Mouse (Mus musculus): Measurements from ENCODE around the gene Sox1.

Gene Sox1

GRCm38 (mm10) chr8:12387223-12387860 is 7.8 kb upstream of the Sox1 start:
- in situ Hi-C loops (cut with MboI; ENCODE audit: low pct_unique_long_range_greater_than_20kb in 1 of 2, low sequenced_read_pairs in 2 of 2, unreplicated experiment in 1 of 2) = loop anchor here in 1 of 2 experiments (25.0 kb wide), 1 partner anchor 1075 kb away; the partner anchor contains the start of genes Col4a1 and Col4a2

GRCm38 (mm10) chr8:12387901-12388300 is 7.2 kb upstream of the Sox1 start:
- in situ Hi-C loops (cut with MboI; ENCODE audit: low pct_unique_long_range_greater_than_20kb in 1 of 2, low sequenced_read_pairs in 2 of 2, unreplicated experiment in 1 of 2) = loop anchor here in 1 of 2 experiments (25.0 kb wide), 1 partner anchor 1076 kb away; the partner anchor contains the start of genes Col4a1 and Col4a2

GRCm38 (mm10) chr8:12388390-12389115 is 6.5 kb upstream of the Sox1 start:
- in situ Hi-C loops (cut with MboI; ENCODE audit: low pct_unique_long_range_greater_than_20kb in 1 of 2, low sequenced_read_pairs in 2 of 2, unreplicated experiment in 1 of 2) = loop anchor here in 1 of 2 experiments (25.0 kb wide), 1 partner anchor 1076 kb away; the partner anchor contains the start of genes Col4a1 and Col4a2

- in situ Hi-C loops (cut with MboI; ENCODE audit: low pct_unique_long_range_greater_than_20kb in 1 of 2, low sequenced_read_pairs in 2 of 2, unreplicated experiment in 1 of 2) = loop anchor here in 1 of 2 experiments (25.0 kb wide), 1 partner anchor 1077 kb away; the partner anchor contains the start of genes Col4a1 and Col4a2
Measured at GRCm38 (mm10) chr8:12389116-12389471, 6.0 kb upstream of the Sox1 start.

- in situ Hi-C loops (cut with MboI; ENCODE audit: low pct_unique_long_range_greater_than_20kb in 1 of 2, low sequenced_read_pairs in 2 of 2, unreplicated experiment in 1 of 2) = loop anchor here (5.0 to 25.0 kb wide), 3 partner anchors 172 to 1078 kb away; partner anchors contain the start of genes Col4a1 (in 1 of the 2) and Col4a2 (in 1 of the 2)
Measured at GRCm38 (mm10) chr8:12389801-12390639, 5.1 kb upstream of the Sox1 start.

GRCm38 (mm10) chr8:12390640-12391365 is 4.3 kb upstream of the Sox1 start:
- in situ Hi-C loops (cut with MboI; ENCODE audit: low pct_unique_long_range_greater_than_20kb in 1 of 2, low sequenced_read_pairs in 2 of 2, unreplicated experiment in 1 of 2) = loop anchor here (5.0 to 25.0 kb wide), 3 partner anchors 171 to 1079 kb away; partner anchors contain the start of genes Col4a1 (in 1 of the 2) and Col4a2 (in 1 of the 2)

GRCm38 (mm10) chr8:12391366-12392250 is 3.5 kb upstream of the Sox1 start:
- in situ Hi-C loops (cut with MboI; ENCODE audit: low pct_unique_long_range_greater_than_20kb in 1 of 2, low sequenced_read_pairs in 2 of 2, unreplicated experiment in 1 of 2) = loop anchor here (5.0 to 25.0 kb wide), 3 partner anchors 171 to 1079 kb away; partner anchors contain the start of genes Col4a1 (in 1 of the 2) and Col4a2 (in 1 of the 2)

- in situ Hi-C loops (cut with MboI; ENCODE audit: low pct_unique_long_range_greater_than_20kb in 1 of 2, low sequenced_read_pairs in 2 of 2, unreplicated experiment in 1 of 2) = loop anchor here (5.0 to 25.0 kb wide), 3 partner anchors 170 to 1080 kb away; partner anchors contain the start of genes Col4a1 (in 1 of the 2) and Col4a2 (in 1 of the 2)
Measured at GRCm38 (mm10) chr8:12392801-12393200, 2.3 kb upstream of the Sox1 start.

- in situ Hi-C loops (cut with MboI; ENCODE audit: low pct_unique_long_range_greater_than_20kb in 1 of 2, low sequenced_read_pairs in 2 of 2, unreplicated experiment in 1 of 2) = loop anchor here (5.0 to 25.0 kb wide), 3 partner anchors 168 to 1082 kb away; partner anchors contain the start of genes Col4a1 (in 1 of the 2) and Col4a2 (in 1 of the 2)
Measured at GRCm38 (mm10) chr8:12394385-12395000, 602 bp upstream of the Sox1 start.

- in situ Hi-C loops (cut with MboI; ENCODE audit: low pct_unique_long_range_greater_than_20kb in 1 of 2, low sequenced_read_pairs in 2 of 2, unreplicated experiment in 1 of 2) = loop anchor here in 1 of 2 experiments (10.0 to 25.0 kb wide), 2 partner anchors 168 to 1084 kb away; partner anchors contain the start of genes Col4a1 and Col4a2
Measured at GRCm38 (mm10) chr8:12396501-12397345, 1.6 kb downstream of the Sox1 start.

GRCm38 (mm10) chr8:12397346-12397925 is 2.3 kb downstream of the Sox1 start:
- in situ Hi-C loops (cut with MboI; ENCODE audit: low pct_unique_long_range_greater_than_20kb in 1 of 2, low sequenced_read_pairs in 2 of 2, unreplicated experiment in 1 of 2) = loop anchor here in 1 of 2 experiments (10.0 to 25.0 kb wide), 2 partner anchors 167 to 1085 kb away; partner anchors contain the start of genes Col4a1 and Col4a2

GRCm38 (mm10) chr8:12398011-12398945 is 3.2 kb downstream of the Sox1 start:
- in situ Hi-C loops (cut with MboI; ENCODE audit: low pct_unique_long_range_greater_than_20kb in 1 of 2, low sequenced_read_pairs in 2 of 2, unreplicated experiment in 1 of 2) = loop anchor here in 1 of 2 experiments (10.0 to 25.0 kb wide), 2 partner anchors 167 to 1086 kb away; partner anchors contain the start of genes Col4a1 and Col4a2

- in situ Hi-C loops (cut with MboI; ENCODE audit: low pct_unique_long_range_greater_than_20kb in 1 of 2, low sequenced_read_pairs in 2 of 2, unreplicated experiment in 1 of 2) = loop anchor here in 1 of 2 experiments (10.0 to 25.0 kb wide), 2 partner anchors 165 to 1087 kb away; partner anchors contain the start of genes Col4a1 and Col4a2
Measured at GRCm38 (mm10) chr8:12399421-12400205, 4.5 kb downstream of the Sox1 start.
